Mouse (Mus musculus): ENCODE results near the gene Pdcd6ip. TPM values are rescaled to one million over a fixed set of nuclear protein-coding genes. Genes with fewer than 3 reads are reported as not detected.

The Pdcd6ip gene
- polyA plus RNA-seq, 1 experiment from 2014 or later = 86.6 TPM

Other genes starting within 250 kb of the Pdcd6ip start
- 23.0 and 24.4 TPM in 2 replicates for gene Clasp2, start 33.2 kb upstream of the Pdcd6ip start, polyA plus RNA-seq (2015; fragmentation: Nextera tagmentation; extraction: Ambion mirVana)
- 33.4 and 35.4 TPM in 2 replicates for gene Ubp1, start 222.7 kb upstream of the Pdcd6ip start, polyA plus RNA-seq (2015; fragmentation: Nextera tagmentation; extraction: Ambion mirVana)